Mouse (Mus musculus): ENCODE results near the gene Shmt2.

Shmt2 gene

DNA sequence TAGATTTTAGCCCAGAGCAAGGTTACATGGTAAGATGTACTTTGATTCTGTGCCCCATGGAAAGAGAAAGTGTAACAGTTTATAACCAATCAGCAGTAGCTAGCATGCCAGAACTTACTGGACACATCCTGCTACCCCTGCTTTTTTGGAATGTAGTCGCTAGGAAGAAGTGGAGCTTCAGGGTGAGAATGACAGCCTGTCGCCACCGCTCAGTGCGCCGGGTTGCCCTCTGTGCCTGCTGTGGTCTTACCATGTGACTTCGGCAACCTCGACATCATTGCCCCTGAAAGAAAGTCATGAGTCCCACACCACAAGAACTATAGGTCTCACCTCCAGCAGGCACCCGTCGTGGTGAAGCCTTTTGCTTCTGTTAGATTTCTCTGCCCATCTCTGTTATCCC lies 49.5 kb downstream of the Shmt2 start:
- DNase-seq, result no peak

DNA sequence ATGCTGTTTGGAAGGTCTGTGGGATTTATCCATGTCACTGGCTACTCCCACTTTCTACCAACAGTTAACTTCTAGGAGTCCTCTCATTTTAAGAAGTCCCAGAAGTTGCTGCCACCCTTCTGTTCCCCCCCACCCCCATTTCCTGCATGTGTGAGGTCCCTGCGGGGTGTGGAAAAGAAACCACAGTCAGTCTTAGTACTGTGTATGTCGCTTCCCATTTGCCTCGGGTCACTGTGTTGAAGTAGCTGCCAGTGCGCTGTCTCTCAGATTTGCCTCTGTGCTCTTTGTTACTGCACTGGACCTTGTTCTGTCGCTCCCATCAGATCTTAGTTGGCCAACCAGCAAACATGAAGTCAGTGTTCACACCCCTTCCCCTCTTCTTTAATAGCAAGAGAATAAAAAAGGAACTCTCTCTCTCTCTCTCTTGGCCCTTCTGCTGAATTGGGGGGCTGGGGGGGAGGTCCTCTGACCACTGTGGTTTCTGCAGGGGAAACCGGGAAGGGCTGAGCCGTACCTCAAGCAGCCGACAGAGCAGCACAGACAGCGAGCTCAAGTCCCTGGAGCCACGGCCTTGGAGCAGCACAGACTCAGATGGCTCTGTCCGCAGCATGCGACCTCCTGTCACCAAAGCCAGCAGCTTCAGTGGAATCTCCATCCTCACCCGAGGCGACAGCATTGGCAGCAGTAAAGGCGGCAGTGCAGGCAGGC lies 50.8 kb downstream of the Shmt2 start:
- DNase-seq, result no peak

Data from cerebellum, adult 18-20 months (tissue).